Mouse (Mus musculus): Measurements from ENCODE around the gene Cgas. TPM values are rescaled to one million over a fixed set of nuclear protein-coding genes. Genes with fewer than 3 reads are reported as not detected.
"Not testable (repeated sequence)": the region's sequence is repeated elsewhere in the genome, so short reads cannot be mapped to it uniquely, and the experiment has no call there.

The Cgas gene
- total RNA-seq (2021) = under 1 TPM; 0.66 to 0.83 TPM

DNA sequence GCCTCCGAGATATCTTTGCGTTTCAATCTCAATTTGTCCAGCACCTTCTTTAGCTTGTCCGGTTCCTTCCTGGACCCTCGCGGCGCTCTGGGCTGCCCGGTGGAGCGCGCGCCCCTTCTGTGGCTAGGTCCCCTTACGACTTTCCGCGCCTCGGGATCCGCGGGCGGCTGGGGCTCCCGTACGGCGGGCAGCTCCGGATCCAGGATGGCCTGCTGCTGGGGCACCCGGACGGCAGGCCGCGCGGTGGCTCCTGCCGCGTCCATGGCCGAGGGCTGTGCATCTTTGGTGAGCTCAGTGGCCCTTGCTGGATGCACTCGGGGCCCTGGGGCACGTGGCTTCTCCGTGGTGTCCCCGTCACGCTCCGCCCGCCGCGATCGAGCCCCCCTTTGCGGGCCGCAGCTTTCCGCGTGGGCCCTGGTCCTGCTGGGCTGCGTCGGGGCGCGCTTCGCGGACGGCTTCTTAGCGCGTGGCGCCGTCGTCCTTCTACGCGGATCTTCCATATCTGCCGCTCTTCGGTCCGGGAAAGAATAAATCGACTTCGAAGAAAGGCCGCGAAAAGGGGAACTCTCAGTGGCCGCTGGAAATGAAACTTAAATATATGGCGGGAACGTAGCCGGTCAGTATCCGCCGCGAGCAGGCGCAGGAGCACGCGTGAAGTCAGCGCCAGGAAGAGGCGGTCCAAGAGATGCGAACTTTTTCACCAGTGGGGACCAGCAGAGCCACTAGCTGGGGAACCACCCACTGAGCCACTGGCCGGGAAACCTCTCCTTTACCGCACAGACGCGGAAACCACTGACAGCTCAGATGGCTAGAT lies at the start of gene Cgas:
TSS of gene Cgas (minus strand) at position 659 of the 814 bp plus-strand sequence.
- peak; percentile 28 to 71 for DNase-seq (ENCODE audit: extremely low spot score in 1 of 2, low spot score in 2 of 2)
- intact Hi-C loops (cut with DNase I) = no loop called here

DNA sequence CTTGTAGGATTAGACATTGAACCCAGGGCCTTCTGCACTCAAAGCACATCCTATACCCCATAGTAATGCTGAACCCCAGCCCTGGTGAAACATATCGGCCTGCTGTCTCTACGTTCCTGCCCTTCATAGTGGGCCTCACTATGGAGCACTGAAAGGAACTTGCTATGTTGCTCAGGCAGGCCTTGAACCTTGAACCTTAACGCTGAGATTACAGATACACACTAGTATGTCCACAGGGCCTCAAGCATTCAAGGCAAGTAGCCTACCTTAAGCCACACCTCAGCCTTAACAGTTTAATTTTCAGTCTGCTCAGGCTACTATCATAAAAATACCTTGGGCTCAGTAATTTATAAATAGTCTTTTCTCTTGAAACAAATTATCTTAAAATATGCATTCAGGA lies 49.2 kb upstream of the Cgas start:
- no peak for DNase-seq (ENCODE audit: extremely low spot score in 1 of 2, low spot score in 2 of 2)
- intact Hi-C loops (cut with DNase I) = no loop called here

DNA sequence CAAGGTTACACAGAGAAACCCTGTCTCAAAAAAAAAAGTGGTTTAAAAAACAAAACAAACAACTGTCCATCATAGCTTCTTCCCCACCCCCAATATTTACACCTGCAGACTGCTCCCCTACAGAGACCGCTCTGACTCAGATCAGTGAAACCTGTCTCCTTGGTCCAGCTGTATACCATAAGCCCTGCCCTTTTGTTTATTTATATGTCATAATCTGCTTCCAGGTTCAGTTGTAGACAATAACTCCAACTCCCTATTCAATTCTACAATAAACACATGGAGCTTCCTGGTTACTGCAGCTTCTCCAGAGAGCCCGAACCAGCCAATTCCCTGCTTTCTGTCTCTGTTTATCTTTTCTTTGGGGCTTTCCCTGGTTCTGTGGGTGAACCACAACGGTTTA lies 48.1 kb upstream of the Cgas start:
- no peak for DNase-seq (ENCODE audit: extremely low spot score in 1 of 2, low spot score in 2 of 2)
- intact Hi-C loops (cut with DNase I) = no loop called here

DNA sequence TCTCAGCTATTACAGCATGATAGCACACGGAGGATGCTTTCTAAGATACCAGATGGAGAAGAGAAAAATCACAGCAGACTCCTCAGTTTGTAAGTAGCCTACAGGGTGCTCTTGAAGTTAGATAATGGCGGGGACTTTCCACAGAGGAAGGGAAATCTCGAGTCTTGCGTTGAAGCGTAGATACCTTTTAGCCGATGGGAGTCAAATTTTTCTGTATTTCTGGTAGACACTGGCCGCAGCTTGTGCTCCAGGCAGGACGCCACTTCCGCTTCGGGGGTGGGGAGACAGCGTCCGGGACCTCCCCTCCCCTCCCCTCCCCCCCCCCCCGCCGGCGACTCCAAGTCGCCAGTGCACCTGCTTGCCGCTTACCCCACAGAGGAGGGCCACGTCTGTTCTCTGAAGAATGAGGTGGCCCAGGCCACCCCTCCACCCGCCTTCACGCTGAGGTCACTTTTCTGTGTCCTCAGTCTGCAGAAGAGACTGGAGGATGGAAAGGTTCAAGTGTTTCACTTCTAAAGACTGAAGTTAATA lies 45.9 kb upstream of the Cgas start, which contains the start of gene Eef1a1:
TSS of gene Eef1a1 (minus strand) at position 262 of the 531 bp plus-strand sequence.
- intact Hi-C loops (cut with DNase I) = loop anchor here (5.0 kb wide), 1 partner anchor 33 kb away; no protein-coding TSS in a partner anchor
- DNase-seq (ENCODE audit: extremely low spot score in 1 of 2, low spot score in 2 of 2) = peak in 1 of 2 experiments; percentile 81

DNA sequence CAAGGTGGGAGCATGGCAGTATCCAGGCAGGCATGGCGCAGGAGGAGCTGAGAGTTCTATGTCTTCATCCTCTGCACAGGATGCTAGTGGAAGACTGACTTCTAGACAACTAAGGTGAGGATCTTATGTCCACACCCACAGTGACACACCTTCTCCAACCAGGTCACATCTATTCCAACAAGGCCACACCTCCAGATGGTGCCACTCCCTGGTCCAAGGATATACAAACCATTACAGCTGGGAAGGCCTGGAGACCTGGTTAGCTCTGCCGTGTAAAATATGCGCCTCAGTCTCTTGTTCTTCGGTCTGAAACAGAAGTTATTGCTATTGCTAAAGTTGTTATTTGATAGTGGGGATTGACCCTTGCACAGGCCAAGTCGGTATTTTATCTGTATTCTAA lies 45.0 kb upstream of the Cgas start:
- intact Hi-C loops (cut with DNase I) = loop anchor here (5.0 kb wide), 1 partner anchor 34 kb away; no protein-coding TSS in a partner anchor
- not testable (repeated sequence) for DNase-seq (ENCODE audit: extremely low spot score in 1 of 2, low spot score in 2 of 2)

DNA sequence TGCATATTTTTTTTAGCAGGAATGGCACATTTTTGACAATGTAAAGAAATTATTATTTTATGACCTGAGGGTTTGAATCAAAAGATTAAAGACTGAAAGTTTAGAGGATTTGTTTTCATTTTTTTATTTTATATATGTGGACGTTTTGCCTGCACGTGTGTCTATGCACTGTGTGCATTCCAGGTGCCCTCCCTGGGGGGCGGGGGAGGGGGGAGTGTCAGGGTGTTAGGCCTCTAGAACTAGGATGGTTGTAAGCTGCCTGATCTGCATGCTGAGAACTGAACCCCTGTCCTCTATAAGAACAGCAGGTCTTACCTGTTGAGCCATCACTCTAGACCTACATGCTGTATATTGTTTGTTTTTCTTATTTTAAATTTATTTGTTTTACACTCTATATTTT lies 41.6 kb upstream of the Cgas start:
- intact Hi-C loops (cut with DNase I) = loop anchor here (5.0 kb wide), 1 partner anchor 38 kb away; no protein-coding TSS in a partner anchor
- no peak for DNase-seq (ENCODE audit: extremely low spot score in 1 of 2, low spot score in 2 of 2)

DNA sequence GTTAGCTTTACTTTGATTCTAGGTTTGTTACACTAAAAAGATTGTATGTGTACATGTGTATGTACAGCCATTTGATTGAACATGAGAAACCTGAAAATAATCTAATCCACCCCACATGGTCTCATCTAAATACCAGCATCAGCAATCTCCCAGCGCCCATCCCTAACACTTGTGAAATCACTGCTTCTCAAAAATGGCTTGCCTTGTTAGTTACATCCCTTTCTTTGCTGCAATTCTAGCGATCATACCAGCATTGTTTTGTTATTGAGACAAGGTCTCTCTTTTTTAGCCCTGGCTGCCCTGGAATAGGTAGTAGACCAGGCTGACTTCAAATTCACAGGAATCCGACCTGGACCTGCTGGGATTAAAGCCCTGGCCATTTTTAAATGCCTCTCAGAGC lies 39.3 kb upstream of the Cgas start:
- no peak for DNase-seq (ENCODE audit: extremely low spot score in 1 of 2, low spot score in 2 of 2)
- intact Hi-C loops (cut with DNase I) = no loop called here

DNA sequence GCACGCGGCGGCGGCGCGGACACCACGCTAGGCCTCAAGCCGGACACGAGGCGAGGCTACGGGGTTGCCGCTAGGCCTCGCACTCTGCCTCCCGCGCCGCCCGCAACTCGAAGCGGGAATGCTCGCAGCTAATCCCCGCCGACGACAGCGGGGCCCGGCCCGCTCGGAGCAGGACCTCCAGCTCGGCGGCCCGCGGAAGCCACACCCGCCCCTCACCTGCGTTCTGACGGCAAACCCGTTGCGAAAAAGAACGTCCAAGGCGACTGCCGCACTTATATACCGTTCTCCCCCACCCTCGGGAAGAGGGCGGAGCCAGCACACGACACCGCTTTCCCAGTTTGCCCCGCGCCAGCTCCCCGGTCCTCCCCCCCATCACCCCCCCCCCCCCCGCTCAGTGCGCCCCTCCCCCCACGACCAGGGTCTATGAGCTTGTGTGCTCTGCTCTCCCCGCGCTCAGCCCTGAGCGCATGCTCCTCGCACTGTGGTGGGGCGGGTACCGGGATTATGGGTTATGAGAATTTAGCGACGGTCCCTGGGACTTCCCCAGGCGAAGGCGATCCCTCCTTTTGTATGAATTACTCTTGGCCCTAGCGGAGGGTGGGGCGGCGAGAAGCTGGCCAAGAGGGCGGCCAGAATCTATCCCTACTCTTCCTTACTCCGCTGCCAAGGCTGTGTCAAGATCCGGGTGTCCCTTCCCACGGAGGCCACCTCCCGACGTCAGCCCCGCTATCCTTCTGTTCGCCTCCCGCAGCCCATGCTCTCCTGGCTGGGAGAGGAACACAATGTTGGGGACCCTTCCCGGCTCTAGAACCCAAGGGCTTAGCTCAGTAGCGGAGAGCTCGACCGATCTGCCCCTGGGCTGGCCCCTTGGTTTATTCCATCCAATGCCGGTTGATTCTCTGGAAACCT lies 38.6 kb upstream of the Cgas start:
- intact Hi-C loops (cut with DNase I) = no loop called here
- peak; percentile 95 to 97 for DNase-seq (ENCODE audit: extremely low spot score in 1 of 2, low spot score in 2 of 2)

DNA sequence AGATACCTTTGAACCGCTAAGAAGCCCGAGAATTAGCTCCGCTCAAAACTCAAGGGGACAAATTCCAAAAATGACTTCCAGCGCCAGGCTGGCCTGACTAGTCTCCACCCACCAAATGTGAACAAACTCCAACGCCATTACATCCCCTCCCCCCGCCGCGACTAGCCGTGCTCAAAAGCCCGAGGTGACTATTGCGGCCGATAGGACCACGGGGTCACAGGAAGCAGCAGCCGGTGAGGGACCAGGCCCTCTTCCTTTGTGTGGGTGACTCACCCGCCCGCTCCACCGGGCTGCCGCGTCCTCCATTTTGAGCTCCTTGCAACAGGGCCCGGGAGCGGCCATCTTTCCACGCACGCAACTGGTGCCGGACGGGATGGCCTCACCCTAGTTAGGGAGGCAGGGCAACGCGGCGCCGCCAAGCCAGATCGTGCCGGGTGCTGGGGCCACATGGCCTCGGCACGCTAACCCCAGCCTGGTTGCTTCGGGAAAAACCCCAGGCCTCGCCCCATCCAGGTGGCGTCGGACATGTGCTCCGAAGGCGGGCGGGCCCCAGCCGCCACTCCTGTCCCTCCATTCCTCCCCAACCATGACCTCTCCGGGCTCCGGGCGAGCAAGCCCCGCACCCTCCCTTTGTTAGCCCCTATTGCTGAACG lies 37.8 kb upstream of the Cgas start:
- DNase-seq (ENCODE audit: extremely low spot score in 1 of 2, low spot score in 2 of 2) = peak; percentile 59 to 90
- intact Hi-C loops (cut with DNase I) = no loop called here

DNA sequence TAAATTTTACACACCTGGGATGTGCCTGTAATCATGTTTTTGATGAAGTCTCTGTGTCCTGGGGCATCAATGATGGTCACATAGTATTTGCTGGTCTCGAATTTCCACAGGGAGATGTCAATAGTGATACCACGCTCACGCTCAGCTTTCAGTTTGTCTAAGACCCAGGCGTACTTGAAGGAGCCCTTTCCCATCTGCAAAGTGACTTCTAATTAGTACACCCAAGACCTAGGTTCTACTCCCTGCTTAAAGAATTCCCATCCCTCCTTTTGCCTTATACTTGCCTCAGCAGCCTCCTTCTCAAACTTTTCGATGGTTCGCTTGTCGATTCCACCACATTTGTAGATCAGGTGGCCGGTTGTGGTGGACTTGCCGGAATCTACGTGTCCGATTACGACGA lies 37.2 kb upstream of the Cgas start:
- intact Hi-C loops (cut with DNase I); DNase-seq (ENCODE audit: extremely low spot score in 1 of 2, low spot score in 2 of 2): not testable (repeated sequence)

DNA sequence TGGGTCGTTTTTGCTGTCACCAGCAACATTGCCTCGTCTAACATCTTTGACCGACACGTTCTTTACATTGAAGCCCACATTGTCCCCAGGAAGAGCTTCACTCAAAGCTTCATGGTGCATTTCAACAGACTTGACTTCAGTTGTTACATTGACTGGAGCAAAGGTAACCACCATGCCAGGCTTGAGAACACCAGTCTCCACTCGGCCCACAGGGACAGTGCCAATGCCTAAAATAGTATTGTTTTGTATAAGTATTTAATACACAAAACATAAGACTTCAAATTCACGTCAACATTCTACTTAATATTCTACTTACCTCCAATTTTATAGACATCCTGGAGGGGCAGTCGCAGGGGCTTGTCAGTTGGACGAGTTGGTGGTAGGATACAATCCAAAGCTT lies 36.3 kb upstream of the Cgas start:
- DNase-seq (ENCODE audit: extremely low spot score in 1 of 2, low spot score in 2 of 2); intact Hi-C loops (cut with DNase I): not testable (repeated sequence)

DNA sequence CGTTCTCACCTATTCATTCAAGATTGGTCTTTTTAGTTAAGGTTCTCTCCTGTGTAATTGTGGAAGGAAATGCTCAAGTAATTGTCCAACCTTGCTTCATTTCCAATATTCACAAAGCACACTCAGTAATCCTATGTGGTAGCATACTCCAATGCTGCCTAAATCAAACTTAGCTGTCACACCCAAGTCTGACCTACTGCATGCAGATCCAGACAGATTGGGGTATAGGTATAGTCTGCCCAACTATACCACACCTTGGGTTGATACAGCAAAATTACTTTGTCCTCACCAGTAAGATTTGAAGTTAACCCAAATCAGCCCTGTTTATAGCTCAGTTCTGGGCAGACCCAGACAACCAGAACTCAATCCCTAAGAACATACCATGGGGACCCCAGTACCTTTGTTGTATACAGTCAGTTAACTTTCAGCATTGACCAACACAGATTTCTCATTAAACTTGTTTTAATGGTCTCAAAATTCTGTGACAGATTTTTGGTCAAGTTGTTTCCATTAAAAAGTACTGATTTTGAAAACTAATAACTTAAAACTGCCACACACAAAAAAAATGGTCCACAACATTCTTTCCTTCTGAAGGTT lies 35.1 kb upstream of the Cgas start:
- intact Hi-C loops (cut with DNase I); DNase-seq (ENCODE audit: extremely low spot score in 1 of 2, low spot score in 2 of 2): not testable (repeated sequence)

DNA sequence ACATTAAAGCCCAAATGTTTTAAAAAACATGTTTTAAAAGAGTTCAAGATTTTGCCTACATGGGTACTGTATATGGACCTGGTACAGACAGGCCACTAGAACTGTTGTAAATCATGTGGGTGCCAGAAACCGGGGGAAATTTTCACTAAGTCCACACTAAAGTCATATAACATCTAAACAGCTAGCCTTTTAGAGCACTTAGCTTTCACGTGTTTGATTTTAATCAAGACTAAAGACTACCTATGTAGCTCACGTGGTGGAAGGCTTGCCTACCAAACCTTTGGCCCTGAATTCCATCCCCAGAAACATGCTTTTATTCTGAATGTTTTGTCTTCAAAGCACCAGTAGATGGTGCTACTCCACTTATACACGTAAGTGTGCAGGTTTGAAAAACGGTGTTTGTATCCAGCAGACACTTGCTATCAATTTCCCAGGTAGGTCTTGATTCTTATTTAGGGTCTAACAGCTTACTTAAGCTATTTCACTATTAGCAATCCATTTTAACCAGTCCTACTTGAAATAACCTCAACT lies 34.0 kb upstream of the Cgas start:
- intact Hi-C loops (cut with DNase I) = no loop called here
- DNase-seq (ENCODE audit: extremely low spot score in 1 of 2, low spot score in 2 of 2) = no peak

DNA sequence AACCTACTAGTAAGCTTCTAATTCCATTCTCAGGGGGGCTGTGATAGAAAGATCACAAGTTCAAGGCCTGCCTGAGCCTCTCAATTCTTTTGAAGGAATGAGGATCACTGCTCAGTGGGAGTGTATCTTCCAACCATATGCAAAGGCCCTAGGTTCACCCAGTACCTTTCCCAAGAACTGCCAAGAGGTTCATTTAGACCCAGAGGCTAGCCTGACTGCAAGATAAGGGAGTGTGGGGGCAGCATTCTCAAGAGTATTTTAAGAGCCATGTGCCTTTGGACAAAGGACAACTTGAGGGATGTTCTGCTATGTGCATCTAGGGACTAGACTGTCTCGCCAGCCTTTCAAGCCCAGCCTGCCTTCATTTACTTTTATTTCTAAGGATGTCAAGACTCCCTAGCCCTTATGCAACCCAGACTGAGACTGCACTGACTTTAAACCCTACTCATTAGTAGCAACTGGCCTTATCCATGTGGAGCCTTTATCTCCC lies 33.5 kb upstream of the Cgas start:
- DNase-seq (ENCODE audit: extremely low spot score in 1 of 2, low spot score in 2 of 2) = no peak
- intact Hi-C loops (cut with DNase I) = no loop called here

DNA sequence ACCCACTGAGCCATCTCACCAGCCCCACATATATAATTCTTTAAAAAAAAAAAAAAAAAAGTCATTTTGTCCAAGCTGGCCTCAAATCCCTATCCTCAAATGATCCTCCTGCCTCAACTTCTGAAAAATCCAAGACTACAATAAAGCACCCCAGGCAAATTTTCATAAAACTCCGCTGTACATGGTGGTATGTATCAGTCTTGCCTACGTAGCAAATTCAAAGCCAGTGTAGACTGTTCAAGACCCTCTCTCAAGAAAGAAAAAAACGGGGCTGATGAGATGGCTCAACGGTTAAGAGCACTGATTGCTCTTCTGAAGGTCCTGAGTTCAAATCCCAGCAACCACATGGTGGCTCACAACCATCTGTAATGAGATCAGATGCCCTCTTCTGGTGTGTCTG lies 32.8 kb upstream of the Cgas start:
- DNase-seq (ENCODE audit: extremely low spot score in 1 of 2, low spot score in 2 of 2) = no peak
- intact Hi-C loops (cut with DNase I) = no loop called here

DNA sequence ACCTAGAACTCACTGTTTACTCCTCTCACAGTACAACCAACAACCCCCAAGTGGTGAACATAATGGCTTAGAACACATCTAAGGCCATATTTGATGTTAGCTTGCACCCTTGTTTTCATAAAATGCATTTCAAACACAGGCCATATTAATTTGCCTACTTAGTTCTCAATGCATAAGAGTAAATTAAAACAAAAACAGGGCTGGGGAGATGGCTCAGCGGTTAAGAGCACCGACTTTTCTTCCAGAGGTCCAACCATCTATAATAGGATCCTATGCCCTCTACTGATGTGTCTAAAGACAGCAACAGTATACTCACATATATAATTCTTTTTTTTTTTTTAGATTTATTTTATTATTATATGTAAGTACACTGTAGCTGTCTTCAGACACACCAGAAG lies 32.3 kb upstream of the Cgas start:
- intact Hi-C loops (cut with DNase I) = no loop called here
- DNase-seq (ENCODE audit: extremely low spot score in 1 of 2, low spot score in 2 of 2) = no peak

DNA sequence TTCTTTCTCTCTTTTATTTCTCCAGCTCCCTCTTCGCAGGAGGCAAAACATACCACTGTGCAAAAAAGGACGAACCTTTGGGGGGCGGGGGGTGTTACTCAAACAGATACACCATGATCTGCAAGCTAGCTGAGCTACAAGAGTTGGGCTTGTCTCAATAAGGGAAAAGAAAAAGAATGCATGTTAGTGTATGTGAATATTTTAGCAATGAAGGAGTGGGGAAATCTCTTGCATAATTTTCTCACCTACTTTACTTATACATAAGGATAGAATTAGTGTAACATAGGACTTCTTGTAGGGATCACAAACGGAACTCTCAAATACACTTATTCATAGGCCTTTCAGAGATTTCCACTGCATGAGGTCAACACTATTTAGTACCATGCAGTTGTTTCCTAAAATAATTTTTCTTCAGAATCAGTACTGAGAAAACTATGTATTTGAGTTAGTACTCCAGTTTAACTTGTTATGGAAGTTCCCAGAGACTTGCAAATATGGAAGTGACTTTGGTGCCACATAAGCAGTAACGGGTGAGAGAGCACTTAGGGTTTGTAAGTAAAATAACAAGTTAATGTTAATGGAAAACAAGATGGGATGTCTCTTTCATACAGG lies 31.8 kb upstream of the Cgas start:
- intact Hi-C loops (cut with DNase I) = no loop called here
- no peak for DNase-seq (ENCODE audit: extremely low spot score in 1 of 2, low spot score in 2 of 2)

DNA sequence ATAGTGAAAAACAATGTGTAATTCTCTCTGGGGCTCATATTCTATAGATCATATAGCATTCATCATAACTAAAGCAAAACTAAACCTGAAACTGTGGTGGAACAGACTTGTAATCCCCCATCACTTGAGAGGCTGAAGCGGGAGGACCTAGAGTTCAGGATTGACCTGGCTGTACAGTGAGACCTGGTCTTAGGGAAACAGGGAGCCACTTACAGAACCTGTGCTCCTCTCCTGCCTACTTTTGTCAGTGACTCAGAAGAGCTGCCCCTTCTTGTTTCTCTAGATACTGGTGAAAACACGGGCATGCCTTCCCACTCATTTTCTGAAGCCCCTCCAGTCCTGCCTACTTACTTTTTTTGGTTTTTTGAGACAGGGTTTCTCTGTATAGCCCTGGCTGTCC lies 31.2 kb upstream of the Cgas start:
- no peak for DNase-seq (ENCODE audit: extremely low spot score in 1 of 2, low spot score in 2 of 2)
- intact Hi-C loops (cut with DNase I) = no loop called here

Measured in left cerebral cortex, postnatal 10 days (tissue).